Mouse (Mus musculus) adrenal gland, adult (tissue): ENCODE results near the gene Gclm.
"Not testable (repeated sequence)": the region's sequence is repeated elsewhere in the genome, so short reads cannot be mapped to it uniquely, and the experiment has no call there.

ENCODE experiments used
- DNase-seq, 2 experiments: peaks; one replicate each; pipeline ENCODE4 v3.0.0; 2022 to 2023; ENCODE audit warnings: low spot score in 1 of 2; ENCODE audit not compliant: inconsistent age in 2 of 2

Gene Gclm

DNA sequence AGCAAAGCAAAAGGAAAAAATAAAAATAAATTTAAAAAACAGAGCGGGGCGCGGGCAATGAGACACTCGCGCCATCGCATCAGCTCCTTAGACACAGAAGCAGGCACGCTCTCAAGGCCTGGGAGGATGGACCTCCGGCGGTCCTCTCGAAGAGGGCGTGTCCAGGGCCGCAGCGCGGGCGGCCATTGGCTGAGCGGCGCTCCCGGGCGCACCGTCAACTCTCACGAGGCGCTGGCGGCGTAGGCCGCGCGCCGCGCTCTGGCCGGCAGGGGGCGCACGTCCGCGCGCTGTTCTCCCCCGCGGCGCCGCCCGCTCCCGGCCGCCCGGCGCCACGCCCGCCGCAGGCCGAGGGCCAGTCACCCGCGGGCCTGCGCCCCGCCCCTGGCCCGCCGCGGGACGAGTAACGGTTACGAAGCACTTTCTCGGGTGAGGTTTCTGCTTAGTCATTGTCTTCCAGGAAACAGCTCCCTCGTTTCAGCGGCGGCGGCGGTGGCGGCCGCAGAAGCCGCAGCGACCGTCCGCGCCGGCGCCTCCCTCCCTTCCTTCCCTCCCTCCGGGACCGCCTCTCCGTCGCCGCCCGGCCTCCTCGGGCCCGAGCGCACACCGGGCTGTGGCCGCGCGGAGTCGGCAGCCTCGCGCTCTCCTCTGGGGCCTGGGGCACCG, at the start of gene Gclm:
Gene Gclm (plus strand): TSS at position 343 of the 663 bp plus-strand sequence.
- DNase-seq = peak; percentile 96 to 97

DNA sequence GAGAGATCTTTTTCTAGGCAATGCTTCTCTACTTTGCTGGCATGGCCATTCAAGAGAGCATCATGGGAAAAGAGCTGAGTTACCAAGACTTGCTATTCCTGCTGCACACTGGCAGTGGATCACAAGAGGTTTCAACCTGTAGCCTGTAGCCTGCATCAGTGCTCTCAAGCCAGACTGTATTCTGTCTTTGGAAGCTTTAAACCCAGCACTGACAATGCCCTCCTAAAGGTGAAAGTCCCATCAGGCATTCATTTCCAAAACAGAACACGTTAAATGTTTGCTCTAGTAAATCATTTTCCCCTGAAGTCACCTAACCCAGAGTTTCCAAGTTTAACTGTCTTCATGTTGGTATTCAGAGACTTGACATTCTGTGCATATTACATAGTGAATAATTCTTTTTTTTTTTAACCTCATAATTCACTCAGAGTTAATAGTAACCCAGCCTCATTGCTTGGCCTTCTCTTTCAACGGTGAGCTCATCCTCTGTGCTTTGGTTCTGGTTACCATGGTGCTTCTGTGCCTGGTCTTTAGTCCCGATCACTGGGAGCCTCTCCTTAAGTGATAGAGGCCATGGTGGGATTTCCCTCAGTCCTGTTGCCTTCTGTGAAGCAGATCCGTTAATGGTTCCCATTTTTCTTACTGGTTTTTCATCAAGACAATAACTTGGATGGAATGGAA, 48.6 kb upstream of the Gclm start:
- DNase-seq = no peak

DNA sequence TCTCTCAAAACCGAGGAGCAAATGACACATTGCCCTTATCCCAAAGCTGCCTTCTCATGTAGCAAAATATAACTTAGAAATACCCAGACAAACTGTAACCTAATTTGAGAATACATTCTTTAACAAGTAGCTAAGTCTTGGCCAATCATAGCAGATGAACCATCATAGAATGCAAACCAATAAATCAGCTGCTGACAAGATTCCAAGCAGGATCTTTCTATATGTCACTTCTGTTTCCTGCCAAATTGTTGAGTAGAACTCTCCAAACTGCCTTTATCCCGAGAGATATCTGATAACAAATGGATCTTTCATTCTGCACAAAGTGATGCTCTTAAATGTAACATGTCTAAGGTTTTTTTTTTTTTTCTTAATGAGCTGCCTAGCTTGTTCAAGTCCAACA, 46.8 kb upstream of the Gclm start:
- DNase-seq = no peak

DNA sequence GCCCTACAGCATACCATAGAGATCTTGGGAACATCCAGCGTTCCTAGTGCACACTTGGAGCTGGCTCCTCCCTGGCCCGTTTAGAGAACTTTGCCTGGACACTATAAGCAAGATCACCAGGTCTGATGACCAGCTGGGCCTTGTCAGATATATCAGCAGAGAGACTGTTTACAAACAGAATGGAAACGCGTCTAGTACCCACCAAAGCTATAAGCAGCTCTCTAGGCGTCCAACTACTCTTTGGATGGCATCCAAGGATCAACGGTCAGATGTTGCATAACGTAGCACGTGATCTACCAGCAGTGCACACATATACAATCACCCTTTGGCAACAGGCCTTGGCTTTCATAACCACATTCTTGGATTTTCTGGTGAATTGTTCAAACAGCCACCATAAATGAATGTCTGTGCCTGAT, 46.4 kb upstream of the Gclm start:
- peak in 1 of 2 experiments; percentile 63 for DNase-seq

DNA sequence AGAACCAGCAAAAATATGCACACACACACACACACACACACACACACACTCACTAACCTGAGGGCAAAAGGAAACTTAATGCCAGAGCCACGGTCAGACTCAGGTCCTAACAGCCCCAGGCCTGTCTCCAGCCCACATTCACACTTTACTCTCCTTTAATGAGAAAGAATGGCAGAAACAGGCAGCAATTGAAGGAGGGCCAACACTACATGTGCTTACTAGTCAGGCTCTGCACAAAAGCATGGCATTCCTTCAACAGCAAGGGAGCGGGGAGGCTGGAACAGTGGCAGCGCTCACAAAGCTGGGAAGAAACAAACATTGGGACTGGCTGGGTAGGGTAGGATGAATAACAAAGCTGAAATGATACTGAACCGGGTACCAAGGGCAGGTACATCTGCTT, 45.8 kb upstream of the Gclm start:
- DNase-seq = peak in 1 of 2 experiments; percentile 12

DNA sequence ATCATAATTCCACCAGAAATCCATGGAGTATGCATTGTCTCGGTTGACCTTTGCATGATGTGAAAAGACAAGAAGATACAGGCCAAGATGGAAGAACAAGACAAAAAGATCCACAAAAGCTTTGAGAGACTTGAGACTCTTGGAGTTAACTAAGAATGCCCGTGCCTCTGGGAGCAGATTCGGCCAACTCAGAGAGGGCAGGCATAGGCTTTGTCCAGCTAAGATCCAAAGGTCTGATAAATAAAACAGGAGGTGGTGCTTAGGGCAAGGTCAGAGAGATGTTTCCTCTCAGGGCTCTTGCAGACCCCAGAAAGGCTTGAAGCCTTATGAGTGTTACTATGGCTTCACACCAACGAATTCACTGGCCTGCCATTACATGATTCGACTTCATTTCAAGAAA, 45.3 kb upstream of the Gclm start:
- peak in 1 of 2 experiments; percentile 8 for DNase-seq

DNA sequence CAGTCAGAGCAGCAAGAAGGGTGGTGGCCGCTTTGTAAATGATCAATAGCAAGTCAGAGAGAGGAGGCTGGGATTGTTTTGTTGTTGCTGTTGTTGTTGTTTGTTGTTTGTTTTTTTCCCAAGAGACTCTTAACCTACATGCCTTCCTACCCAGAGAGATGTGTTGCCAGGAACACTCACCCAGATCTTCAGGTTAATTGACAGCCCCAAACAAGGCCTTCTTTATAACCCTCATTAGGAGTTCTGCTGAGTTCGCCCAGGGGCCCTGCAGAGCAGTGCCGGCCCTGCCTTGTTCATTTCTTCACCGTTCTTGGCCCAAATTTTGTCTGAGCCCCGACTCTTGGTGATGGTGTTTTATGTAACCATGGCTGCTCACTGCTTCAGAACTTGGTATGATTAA, 44.9 kb upstream of the Gclm start:
- peak in 1 of 2 experiments; percentile 11 for DNase-seq

DNA sequence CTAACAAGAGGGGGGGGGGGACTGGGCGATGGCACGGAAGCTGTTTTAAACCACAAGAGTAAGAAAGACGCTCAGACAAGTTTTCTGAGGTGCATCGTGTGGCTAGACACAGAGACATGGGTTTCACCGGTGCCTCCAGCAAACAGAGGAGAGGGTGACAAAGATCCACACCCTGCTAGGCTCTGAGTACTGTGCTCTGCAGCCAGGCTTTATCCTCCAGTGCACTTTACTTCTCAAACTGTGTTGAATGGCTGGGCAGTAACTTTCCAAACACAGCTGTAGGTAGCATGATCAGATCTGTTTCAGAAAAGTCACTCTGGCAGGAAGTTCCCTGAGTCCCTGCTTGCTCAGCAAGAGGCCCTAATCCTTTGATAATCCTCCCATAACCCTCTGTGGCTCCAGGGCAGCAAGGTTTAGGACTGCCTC, 43.0 kb upstream of the Gclm start:
- DNase-seq = no peak

DNA sequence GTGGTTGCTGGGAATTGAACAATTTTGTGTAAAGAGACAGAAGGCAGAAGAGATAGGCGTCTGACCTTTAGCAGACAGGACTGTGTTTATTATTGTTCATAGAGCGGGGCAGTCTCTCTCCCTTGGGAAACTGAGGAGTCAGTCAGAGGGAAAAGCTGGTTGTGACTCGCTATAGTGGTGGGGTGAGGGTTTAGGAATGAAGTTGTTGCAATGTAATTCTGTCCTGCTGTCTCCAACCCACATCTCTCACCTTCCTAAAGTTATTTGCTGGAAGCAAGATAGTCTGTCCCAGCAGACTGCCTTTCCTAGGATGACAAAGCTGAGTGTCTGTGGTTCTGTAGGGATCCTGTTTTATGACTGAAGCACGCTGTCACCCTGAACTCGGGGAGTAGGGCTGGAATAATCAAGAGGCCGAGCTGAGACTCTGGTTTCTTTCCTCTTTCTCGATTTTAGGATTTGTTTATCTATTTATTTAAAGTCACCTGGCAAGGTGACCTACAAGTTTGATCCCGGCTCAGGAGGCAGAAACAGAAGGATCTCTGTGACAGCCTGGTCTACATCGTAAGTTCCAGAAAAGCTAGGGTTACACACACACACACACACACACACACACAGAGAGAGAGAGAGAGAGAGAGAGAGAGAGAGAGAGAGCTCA, 41.6 kb upstream of the Gclm start:
- DNase-seq = peak in 1 of 2 experiments; percentile 11

DNA sequence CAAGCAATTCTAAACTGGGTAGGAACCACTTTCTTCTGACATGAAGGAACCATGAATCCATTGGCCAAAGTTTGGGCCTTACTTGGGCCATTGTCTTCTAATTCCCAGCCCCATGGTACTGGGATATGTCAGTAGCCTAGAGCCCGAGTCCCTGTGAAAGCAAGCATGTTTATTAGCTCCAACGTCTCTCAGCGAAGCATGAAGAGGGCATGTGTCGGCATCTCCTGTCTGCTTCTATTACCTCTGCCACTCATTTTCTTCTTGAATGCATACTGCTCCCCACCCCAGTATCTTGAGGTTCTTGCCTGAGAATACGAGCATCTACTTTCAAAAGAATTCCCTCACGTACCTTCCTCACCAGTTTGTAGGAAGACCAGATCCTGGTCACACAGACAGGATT, 39.6 kb upstream of the Gclm start:
- no peak for DNase-seq

DNA sequence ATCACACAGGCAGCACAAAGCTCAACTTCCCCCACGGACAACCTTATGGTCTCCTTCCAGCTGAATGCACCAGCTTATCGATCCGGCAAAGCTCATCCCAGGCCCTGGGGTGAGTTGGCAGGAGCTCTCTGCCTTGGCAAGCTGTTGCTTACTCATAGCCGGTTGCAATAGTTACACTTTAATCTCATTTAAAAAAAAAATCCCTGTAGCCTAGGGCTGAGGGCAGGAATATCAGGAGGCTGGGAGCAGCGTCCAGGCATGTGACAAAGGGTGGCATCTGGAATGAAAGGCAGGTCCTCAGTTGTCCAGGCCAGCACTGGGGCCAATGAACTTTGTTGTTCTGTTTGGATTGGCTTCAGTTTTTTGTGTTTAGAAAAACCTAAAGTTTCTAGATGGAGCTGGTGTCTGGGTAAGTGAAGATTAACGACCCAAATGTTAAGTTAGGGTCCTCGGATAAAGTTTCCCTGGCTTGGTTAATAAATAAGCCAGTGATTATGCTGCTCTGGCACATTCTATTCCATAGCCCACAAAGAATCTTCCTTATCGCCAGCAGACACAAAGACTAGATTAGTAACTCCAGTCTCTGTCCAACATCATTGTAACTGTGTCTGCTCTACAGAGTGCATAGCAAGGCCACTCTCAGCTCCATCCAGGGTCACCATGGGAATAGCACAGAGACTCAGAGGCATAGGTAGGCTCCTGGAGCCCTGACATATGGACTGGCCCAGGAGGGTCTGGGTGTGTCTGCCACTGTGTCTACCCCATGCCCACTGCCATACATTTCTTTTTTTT, 38.9 kb upstream of the Gclm start:
- DNase-seq = peak; percentile 19 to 68

DNA sequence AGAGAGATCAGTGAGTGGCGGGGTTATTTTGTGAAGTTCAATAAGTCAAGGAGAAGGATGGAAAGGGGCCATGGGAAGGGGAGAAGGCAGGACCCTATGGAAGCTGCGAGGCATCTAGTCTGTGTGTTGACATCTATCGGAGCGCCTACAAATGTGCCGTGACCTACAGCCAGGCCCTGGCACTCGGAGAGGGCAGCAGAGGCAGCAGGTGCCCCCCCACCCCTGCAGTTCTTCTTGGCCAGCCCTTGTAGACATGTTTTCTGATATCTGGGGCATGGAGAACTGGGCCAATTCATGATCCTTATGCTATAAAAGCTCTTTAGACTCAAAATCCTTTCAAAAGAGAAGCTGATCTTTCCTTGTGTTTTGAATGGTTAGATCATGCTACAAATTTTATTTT, 37.6 kb upstream of the Gclm start:
- DNase-seq = peak in 1 of 2 experiments; percentile 14

DNA sequence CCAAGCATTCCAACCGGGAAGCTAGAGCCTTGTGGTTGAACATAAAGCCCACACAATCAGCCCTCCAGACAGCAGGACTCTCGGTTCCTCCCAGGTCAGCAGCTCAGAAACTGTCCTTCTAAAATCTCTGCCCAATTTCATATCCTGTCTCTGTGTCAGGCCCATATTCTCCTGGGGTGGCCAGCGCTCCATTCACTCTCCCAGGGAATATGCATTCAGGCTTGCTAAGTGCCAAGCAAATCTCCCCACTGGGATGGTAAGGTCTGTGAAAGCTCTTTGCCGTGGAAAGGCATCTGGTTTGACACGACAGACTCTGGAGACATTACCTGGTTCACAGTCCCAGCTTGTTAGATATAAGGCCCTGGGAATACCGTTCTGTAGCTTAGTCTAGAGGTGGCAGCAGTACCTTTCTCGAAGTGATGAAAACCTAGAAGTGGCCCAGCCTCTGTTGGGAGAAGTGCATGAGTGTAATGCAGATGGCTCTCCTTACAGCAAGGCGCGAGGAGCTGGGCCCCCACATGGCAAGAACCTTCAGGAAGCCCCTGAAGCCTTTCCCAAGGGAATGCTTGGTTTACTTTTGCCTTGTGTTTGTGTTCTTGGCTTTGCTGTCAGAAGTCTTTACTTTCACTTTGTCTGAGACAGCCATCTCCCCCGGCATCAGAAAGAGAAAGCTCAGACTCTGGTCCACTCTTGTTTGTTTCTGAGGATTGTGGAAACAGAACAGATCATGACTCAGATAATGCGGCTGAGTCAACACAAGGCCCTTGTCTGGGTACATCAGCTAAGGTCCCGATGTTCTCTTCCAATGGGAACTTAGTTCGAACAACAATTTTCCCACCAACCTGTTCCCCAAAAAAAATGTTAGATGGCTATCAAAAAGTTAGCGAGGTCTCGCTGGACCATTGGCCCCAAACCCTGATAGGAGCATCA, 36.8 kb upstream of the Gclm start:
- DNase-seq = peak in 1 of 2 experiments; percentile 46

DNA sequence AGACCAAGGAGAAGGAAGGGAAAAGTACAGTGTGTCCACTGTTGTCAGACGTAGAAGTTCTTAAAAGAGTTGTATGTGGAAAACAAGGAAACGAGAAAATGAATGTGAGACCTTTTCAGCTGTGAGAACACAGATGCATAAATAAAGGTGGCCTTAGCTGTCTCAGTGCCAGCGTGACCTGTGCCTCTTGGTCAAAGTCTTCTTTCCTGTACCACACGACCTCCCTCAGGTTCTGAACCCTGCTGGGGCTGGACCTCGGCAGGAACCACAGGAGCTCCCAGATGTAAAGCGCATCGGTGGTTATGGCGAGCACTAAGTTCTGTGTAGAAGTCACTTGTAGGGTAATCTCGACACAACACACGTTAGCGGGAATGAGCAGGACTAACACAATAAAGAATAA, 35.8 kb upstream of the Gclm start:
- no peak for DNase-seq

DNA sequence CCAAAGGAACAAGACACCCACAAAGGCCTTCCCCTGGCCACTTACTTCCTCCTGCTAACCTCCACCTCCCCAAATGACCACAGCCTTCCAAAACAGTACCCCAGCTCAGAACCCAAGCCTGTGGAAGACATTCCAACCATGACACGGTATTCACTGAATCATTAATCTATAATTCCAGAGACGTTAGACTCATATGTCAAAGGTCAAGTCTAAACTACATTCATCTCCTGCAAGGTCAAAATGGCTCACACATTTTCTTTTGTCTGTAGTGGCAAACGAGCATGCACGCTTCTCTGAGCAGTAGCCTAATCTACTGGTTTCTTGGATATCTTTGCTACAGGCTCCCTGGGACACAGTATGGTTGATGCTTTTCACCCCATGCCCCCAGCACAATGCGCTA, 34.9 kb upstream of the Gclm start:
- peak in 1 of 2 experiments; percentile 59 for DNase-seq

DNA sequence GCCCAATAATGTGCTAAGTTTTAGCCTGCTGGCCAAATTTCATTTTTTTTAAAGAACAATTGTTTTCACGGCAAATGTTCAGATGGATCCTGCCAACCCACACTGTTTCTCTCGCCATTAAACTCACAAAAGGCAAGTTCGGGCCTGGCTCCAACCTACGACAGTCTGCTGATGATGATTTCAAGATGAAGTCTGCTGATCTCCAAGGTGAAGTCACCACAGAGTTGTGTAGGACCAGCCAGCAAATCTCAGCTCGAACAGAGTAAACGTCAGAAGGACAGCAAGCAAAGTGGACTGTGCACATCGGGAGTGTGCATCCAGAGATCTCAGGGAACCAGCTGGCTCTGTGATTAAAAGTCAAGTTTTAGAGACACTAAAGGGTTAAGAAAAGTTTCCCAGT, 34.5 kb upstream of the Gclm start:
- DNase-seq = no peak

DNA sequence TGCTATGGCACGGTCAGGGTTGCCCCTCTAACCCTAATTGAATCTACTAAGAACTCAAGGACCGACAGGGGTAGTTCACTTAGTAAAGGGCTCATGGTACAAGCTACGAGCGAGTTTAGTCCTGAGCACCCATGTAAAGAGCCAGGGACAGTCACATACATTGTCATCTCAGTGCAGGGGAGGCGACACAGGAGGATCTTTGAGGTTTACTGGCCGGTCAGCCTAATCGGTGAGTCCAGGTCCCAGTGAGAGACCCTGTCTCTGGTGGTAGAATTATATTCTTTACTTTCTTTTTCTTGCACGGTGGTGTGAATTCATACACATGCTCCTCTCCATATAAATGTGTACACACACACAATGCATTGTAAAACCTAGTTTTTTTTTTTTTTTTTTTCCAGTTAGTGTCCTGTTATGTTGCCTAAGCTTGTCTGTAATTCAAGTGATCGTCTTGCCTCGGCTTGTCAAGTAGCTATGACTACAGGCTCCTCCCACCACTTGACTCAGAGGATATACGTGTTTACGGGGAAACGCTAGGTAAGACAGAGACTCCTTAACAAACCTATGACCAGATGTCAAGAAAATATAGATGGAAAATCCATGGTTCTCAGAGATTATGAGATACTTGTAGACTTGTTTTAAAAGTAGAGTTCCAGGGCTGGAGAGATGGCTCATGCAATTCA, 33.8 kb upstream of the Gclm start:
- DNase-seq = no peak

DNA sequence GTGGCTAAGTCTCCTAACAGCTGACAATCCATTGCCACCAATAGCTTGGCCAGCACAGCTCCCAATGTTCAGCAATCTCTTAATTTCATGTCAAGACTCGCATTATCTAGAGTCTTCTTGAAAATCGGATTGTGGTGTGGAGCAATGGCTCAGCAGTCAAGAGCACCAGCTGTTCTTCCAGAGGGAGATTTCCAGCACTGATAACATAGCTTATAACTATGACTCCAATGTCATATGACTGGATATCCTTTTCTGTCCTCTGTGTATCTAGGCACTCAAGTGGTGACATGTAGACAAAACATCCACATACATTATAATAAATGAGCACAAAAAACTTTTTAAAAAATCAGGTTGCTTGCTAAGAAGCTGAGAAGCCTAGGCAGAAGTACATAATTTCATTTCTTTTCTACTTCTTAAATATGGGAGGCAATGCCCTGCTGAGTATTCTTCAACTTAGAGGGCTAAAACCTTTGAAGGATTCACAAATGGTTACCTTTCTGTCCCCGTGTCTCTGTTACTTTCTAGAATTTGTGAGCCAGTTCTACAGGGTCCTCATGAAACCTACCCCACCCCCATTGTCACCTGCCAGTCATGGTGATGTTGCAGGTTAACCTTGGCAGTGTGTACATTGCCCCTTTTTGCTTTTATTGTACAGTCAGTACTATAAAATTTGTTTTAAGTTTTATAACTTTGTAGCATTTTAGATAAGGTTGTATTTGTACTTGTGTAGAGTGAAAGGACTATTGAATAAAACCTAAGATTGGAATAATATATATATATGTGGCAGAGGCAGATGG, 23.9 kb upstream of the Gclm start:
- no peak for DNase-seq

DNA sequence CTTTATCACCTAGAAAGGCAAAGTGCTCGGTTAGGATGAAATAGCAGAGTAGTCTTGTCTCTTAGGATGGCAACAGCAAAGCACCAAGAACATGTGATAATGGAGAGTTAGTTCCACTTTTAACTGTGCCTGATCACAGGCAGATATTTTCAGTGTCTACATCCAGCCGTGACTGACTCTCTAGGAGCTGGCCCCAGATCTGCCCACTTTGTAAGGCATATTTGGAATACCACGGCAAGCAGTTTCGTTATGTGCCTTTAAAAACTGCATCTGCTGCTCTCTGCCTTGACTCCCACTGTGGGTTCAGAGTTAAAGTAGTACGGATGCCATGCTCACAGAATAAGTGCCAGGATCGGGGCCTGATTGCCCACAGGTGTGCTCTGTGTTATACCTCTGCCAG, 18.4 kb upstream of the Gclm start:
- DNase-seq = not testable (repeated sequence)
